Mouse (Mus musculus) frontal cortex, adult 2 months (tissue): ENCODE results near the gene Kalrn. TPM values are rescaled to one million over a fixed set of nuclear protein-coding genes. Genes with fewer than 3 reads are reported as not detected.

Experiments used
- DNase-seq, 2 experiments: peaks; one replicate each; pipeline ENCODE4 v3.0.0; 2022; ENCODE audit warnings: low spot score in 1 of 2; ENCODE audit errors: extremely low spot score in 1 of 2
- polyA plus RNA-seq: library from polyadenylated mRNA; depleted of rRNA; stranded (reverse); fragments of >200 nt; gene quantifications from 2 replicates; pipeline ENCODE4 v1.2.3, GENCODE M21; 2012

Gene Kalrn
- polyA plus RNA-seq, 1 experiment: 177 TPM

- peak; percentile 27 to 63 for DNase-seq
These were observed 201.1 kb downstream of the Kalrn start for GRCm38 (mm10) chr16:34372103-34372741.

- DNase-seq: no peak
These were observed 214.1 kb downstream of the Kalrn start for GRCm38 (mm10) chr16:34359206-34359605.

GRCm38 (mm10) chr16:34355547-34355946, 217.8 kb downstream of the Kalrn start:
- no peak for DNase-seq

GRCm38 (mm10) chr16:34354042-34354441, 219.3 kb downstream of the Kalrn start:
- DNase-seq: no peak

GRCm38 (mm10) chr16:34352747-34353146, 220.6 kb downstream of the Kalrn start:
- no peak for DNase-seq

- DNase-seq: no peak
These were observed 221.7 kb downstream of the Kalrn start for GRCm38 (mm10) chr16:34351575-34352150.

- DNase-seq: no peak
These were observed 225.8 kb downstream of the Kalrn start for GRCm38 (mm10) chr16:34347574-34347973.

GRCm38 (mm10) chr16:34344895-34345876, 228.1 kb downstream of the Kalrn start:
- DNase-seq: peak in 1 of 2 experiments; percentile 37

GRCm38 (mm10) chr16:34343968-34344367, 229.4 kb downstream of the Kalrn start:
- peak; percentile 56 to 76 for DNase-seq

GRCm38 (mm10) chr16:34343161-34343560, 230.2 kb downstream of the Kalrn start:
- peak in 1 of 2 experiments; percentile 45 for DNase-seq

GRCm38 (mm10) chr16:34342369-34343160, 230.8 kb downstream of the Kalrn start:
- DNase-seq: peak; percentile 81 to 82

GRCm38 (mm10) chr16:34334919-34335318, 238.4 kb downstream of the Kalrn start:
- peak in 1 of 2 experiments; percentile 42 for DNase-seq

- DNase-seq: no peak
These were observed 241.7 kb downstream of the Kalrn start for GRCm38 (mm10) chr16:34331630-34332029.

- DNase-seq: no peak
These were observed 243.5 kb downstream of the Kalrn start for GRCm38 (mm10) chr16:34329876-34330275.

GRCm38 (mm10) chr16:34329431-34329873, 243.9 kb downstream of the Kalrn start:
- peak in 1 of 2 experiments; percentile 39 for DNase-seq

GRCm38 (mm10) chr16:34327890-34328289, 245.4 kb downstream of the Kalrn start:
- no peak for DNase-seq

- no peak for DNase-seq
These were observed 247.5 kb downstream of the Kalrn start for GRCm38 (mm10) chr16:34325869-34326268.

- DNase-seq: no peak
These were observed 248.2 kb downstream of the Kalrn start for GRCm38 (mm10) chr16:34325161-34325560.

GRCm38 (mm10) chr16:34324735-34325134, 248.6 kb downstream of the Kalrn start:
- DNase-seq: no peak

- DNase-seq: no peak
These were observed 249.8 kb downstream of the Kalrn start for GRCm38 (mm10) chr16:34323496-34323895.
